Mouse (Mus musculus) hindbrain, embryonic 16.5 days (tissue): ENCODE measurements around the gene Slc9a9. TPM values are rescaled to one million over a fixed set of nuclear protein-coding genes. Genes with fewer than 3 reads are reported as not detected.

Source experiments
- microRNA-seq: library from miRNA; unstranded; fragments of <30 nt; microRNA quantifications from one replicate; pipeline ENCODE4, GENCODE M21; 2017
- polyA plus RNA-seq: library from polyadenylated mRNA; unstranded; fragments of >200 nt; fragmentation: Nextera tagmentation; extraction: Ambion mirVana; gene quantifications from 2 replicates; pipeline ENCODE4 v1.2.1, GENCODE M21; 2015

Gene Slc9a9
- polyA plus RNA-seq, 1 experiment from 2014 or later = 6.9 TPM

Small RNA genes within 50 kb of the gene (microRNA-seq; reads per million reads assigned to microRNA genes)
- gene Mir7656 = not detected

Other genes starting within 250 kb of the Slc9a9 start
- gene 1190002N15Rik, start 131.8 kb upstream of the Slc9a9 start, polyA plus RNA-seq = 4.3 and 4.6 TPM in 2 replicates